Mouse (Mus musculus) left cerebral cortex, postnatal 10 days (tissue): ENCODE measurements around the gene H2al2a. TPM values are rescaled to one million over a fixed set of nuclear protein-coding genes. Genes with fewer than 3 reads are reported as not detected.

Source experiments
- total RNA-seq, 2 experiments: library from RNA; stranded (reverse); gene quantifications; 2 replicates each; pipeline ENCODE4 v1.2.3; 2021

H2al2a gene
- total RNA-seq, 2 experiments from 2014 or later: not detected

Other genes starting within 250 kb of the H2al2a start
- gene A930004D18Rik, start 40.8 kb upstream of the H2al2a start, total RNA-seq: 1 to 10 TPM; 2.5 to 2.7 TPM
- 1 to 10 TPM; 6.7 to 8.2 TPM for gene Skida1, start 52.1 kb upstream of the H2al2a start, total RNA-seq
- 10 to 100 TPM; 40.2 to 41.9 TPM for gene Mllt10, start 58.3 kb upstream of the H2al2a start, total RNA-seq